Mouse (Mus musculus) intestine, embryonic 14.5 days (tissue): ENCODE measurements around the gene Ireb2. TPM values are rescaled to one million over a fixed set of nuclear protein-coding genes. Genes with fewer than 3 reads are reported as not detected.
"Not testable (repeated sequence)": the region's sequence is repeated elsewhere in the genome, so short reads cannot be mapped to it uniquely, and the experiment has no call there.

Experiments used
- ATAC-seq: fragments of 200-750 bp; cut with Nextera tagmentation; replicated peaks from 2 replicates; pipeline ENCODE4 v1.8.0; 2017; ENCODE audit warnings: low read depth, moderate number of reproducible peaks, moderate TSS enrichment, moderate library complexity; ENCODE audit not compliant: low FRiP score, low TSS enrichment
- DNase-seq: peaks from one replicate; pipeline ENCODE4 v3.0.0-alpha.2; 2018; ENCODE audit warnings: low spot score
- H3K27ac ChIP-seq: fragments of 300-500 bp; sonication (generic); 2 replicates; pipeline ENCODE4 v1.5.1; 2014; ENCODE audit warnings: low read depth, mild to moderate bottlenecking, control low read depth
- H3K27me3 ChIP-seq: fragments of 300-500 bp; sonication (generic); replicated peaks from 2 replicates; pipeline ENCODE4 v1.6.1; 2014; ENCODE audit warnings: low read length, control low read depth; ENCODE audit not compliant: control insufficient read depth, insufficient read depth
- H3K36me3 ChIP-seq: fragments of 300-500 bp; sonication (generic); 2 replicates; pipeline ENCODE4 v1.6.1; 2014; ENCODE audit warnings: low read length, control low read depth; ENCODE audit not compliant: control insufficient read depth, insufficient read depth
- H3K4me1 ChIP-seq: fragments of 300-500 bp; sonication (generic); replicated peaks from 2 replicates; pipeline ENCODE4 v1.6.1; 2014; ENCODE audit warnings: low read length, control low read depth, mixed read lengths; ENCODE audit not compliant: control insufficient read depth, insufficient read depth
- H3K4me2 ChIP-seq: fragments of 300-500 bp; sonication (generic); 2 replicates; pipeline ENCODE4 v1.6.1; 2014; ENCODE audit warnings: low read length
- H3K4me3 ChIP-seq: fragments of 300-500 bp; sonication (generic); 2 replicates; pipeline ENCODE4 v1.5.1; 2014; ENCODE audit warnings: low read depth, low read length, control low read depth, mixed read lengths
- H3K9ac ChIP-seq: fragments of 300-500 bp; sonication (generic); 2 replicates; pipeline ENCODE4 v1.6.1; 2014; ENCODE audit warnings: mild to moderate bottlenecking, low read length
- H3K9me3 ChIP-seq: fragments of 300-500 bp; sonication (generic); 2 replicates; pipeline ENCODE4 v1.6.1; 2016; ENCODE audit warnings: low read length, control low read depth; ENCODE audit not compliant: control insufficient read depth
- whole genome bisulfite sequencing: fragments of 180-500 bp; shearing (Covaris S2); extraction: QIAGEN DNeasy Blood & Tissue Kit; methylation state at CpG from one replicate; pipeline ENCODE4 v1.1.7; 2014; 5-methylcytosine and 5-hydroxymethylcytosine counted together
- polyA plus RNA-seq: library from polyadenylated mRNA; unstranded; fragments of >200 nt; fragmentation: Nextera tagmentation; extraction: Ambion mirVana; gene quantifications from 2 replicates; pipeline ENCODE4 v1.2.1, GENCODE M21; 2014

Gene Ireb2
- polyA plus RNA-seq, 1 experiment from 2014 or later: 39.4 TPM

- Histone ChIP-seq H3K36me3 (peaks cover 24% of the 10 kb centered on the region), H3K4me1 (peaks cover 12% of the 10 kb centered on the region), H3K9ac (no peak overlapping the region), H3K4me2 (no peak overlapping the region), H3K27ac (no peak overlapping the region), H3K9me3 (no peaks in the 10 kb centered on the region), H3K27me3 (no peaks in the 10 kb centered on the region), H3K4me3 (no peak overlapping the region)
- ATAC-seq (no peak), DNase-seq (no peak)
Observed at GRCm38 (mm10) chr9:54949465-54949864, 85.9 kb downstream of the Ireb2 start.

- 50% methylated on average over 8 of the region's 8 CpGs for WGBS
- not testable (repeated sequence) for H3K27me3 ChIP-seq, H3K9me3 ChIP-seq, DNase-seq
- Histone ChIP-seq H3K27ac (peak overlapping the region; percentile 91), H3K4me2 (peak overlapping the region; percentile 90), H3K9ac (peak overlapping the region; percentile 79), H3K4me1 (peaks cover 12% of the 10 kb centered on the region), H3K4me3 (peak overlapping the region; percentile 83), H3K36me3 (peaks cover 31% of the 10 kb centered on the region)
- peak; percentile 16; the same call in 1 of the 2 replicates for ATAC-seq
Observed at GRCm38 (mm10) chr9:54950162-54950561, 86.6 kb downstream of the Ireb2 start.

- peak; percentile 98 for DNase-seq
- H3K4me2 ChIP-seq: peak within 1 kb of the TSS; percentile 90
- WGBS: under 1% methylated on average over 65 of the region's 65 CpGs
- H3K4me3 ChIP-seq: peak within 1 kb of the TSS; percentile 83
- peaks cover 12% of the 10 kb centered on the region for H3K4me1 ChIP-seq
- H3K9ac ChIP-seq: peak within 1 kb of the TSS; percentile 79
- ATAC-seq: peak; percentile 99
- no peaks in the 10 kb centered on the region for H3K27me3 ChIP-seq
- H3K27ac ChIP-seq: peak within 1 kb of the TSS; percentile 91
- H3K36me3 ChIP-seq: peaks cover 37% of the 10 kb centered on the region
- no peaks in the 10 kb centered on the region for H3K9me3 ChIP-seq
Observed at GRCm38 (mm10) chr9:54950575-54951321, 87.2 kb downstream of the Ireb2 start, which contains the start of the genes Psma4 and AY074887. Gene Psma4 (plus strand): TSS chr9:54950790. Gene AY074887 (minus strand): TSS chr9:54950998.

GRCm38 (mm10) chr9:54961059-54961458 lies 97.5 kb downstream of the Ireb2 start:
- Histone ChIP-seq H3K9ac (no peak overlapping the region), H3K36me3 (peaks cover 36% of the 10 kb centered on the region), H3K4me2 (no peak overlapping the region), H3K9me3 (no peaks in the 10 kb centered on the region), H3K4me3 (no peak overlapping the region), H3K4me1 (no peaks in the 10 kb centered on the region), H3K27ac (no peak overlapping the region), H3K27me3 (no peaks in the 10 kb centered on the region)
- ATAC-seq (no peak), DNase-seq (no peak)
- WGBS: 91% methylated on average over 4 of the region's 4 CpGs

Other genes starting within 250 kb of the Ireb2 start
- 0.22 and 0.38 TPM in 2 replicates for gene Acsbg1, start 201.9 kb upstream of the Ireb2 start, polyA plus RNA-seq
- 3.6 and 5.0 TPM in 2 replicates for gene Dnaja4, start 164.9 kb upstream of the Ireb2 start, polyA plus RNA-seq
- 162 and 170 TPM in 2 replicates for gene Wdr61, start 129.3 kb upstream of the Ireb2 start, polyA plus RNA-seq
- gene Crabp1, start 99.0 kb upstream of the Ireb2 start, polyA plus RNA-seq: 15.9 and 22.6 TPM in 2 replicates
- 3.8 and 3.9 TPM in 2 replicates for gene Hykk, start 53.5 kb downstream of the Ireb2 start, polyA plus RNA-seq
- 285 and 292 TPM in 2 replicates for gene Psma4, start 87.0 kb downstream of the Ireb2 start, polyA plus RNA-seq
- 1.3 and 1.6 TPM in 2 replicates for gene AY074887, start 87.2 kb downstream of the Ireb2 start, polyA plus RNA-seq
- 4.5 and 5.3 TPM in 2 replicates for gene Chrna5, start 117.1 kb downstream of the Ireb2 start, polyA plus RNA-seq
- 20.6 and 23.9 TPM in 2 replicates for gene Chrna3, start 162.8 kb downstream of the Ireb2 start, polyA plus RNA-seq
- 11.9 and 12.0 TPM in 2 replicates for gene Chrnb4, start 185.0 kb downstream of the Ireb2 start, polyA plus RNA-seq